Mouse (Mus musculus): Measurements from ENCODE around the gene Islr. TPM values are rescaled to one million over a fixed set of nuclear protein-coding genes. Genes with fewer than 3 reads are reported as not detected.

Islr gene
- polyA plus RNA-seq, 1 experiment: 21.9 TPM

DNA sequence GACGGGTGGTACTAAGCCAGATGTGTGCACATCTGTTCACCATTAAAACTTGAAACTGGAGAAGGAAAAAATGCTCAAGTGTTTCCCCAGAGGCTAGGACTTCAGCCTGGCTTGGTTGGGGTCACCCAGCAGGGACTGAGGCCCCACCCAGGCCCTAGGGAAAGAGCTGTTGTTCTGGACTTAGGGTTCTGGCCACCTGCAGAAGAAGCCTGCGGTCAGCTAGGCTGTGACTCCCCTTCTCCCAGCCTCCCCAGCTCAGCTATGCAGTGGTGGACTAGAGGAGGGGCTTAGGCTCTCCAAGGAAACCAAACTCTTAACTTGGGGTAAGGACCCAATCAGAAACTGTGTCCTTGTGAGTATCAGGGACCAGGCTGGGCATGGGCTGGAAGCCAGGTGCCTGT lies 68.2 kb downstream of the Islr start:
- Histone ChIP-seq H3K4me3 (ENCODE audit: extremely low read depth, insufficient read depth, insufficient read length) (no peak overlapping the region), H3K27me3 (ENCODE audit: control insufficient read depth, insufficient read depth, low read length) (peaks cover 3% of the 10 kb centered on the region), H3K27ac (ENCODE audit: insufficient read depth, low read length) (no peak overlapping the region), H3K36me3 (ENCODE audit: control insufficient read depth, insufficient read depth, low read length) (no peaks in the 10 kb centered on the region), H3K4me1 (ENCODE audit: control insufficient read depth, insufficient read depth, insufficient read length) (peaks cover 2% of the 10 kb centered on the region; the same call in 1 of the 2 replicates)
- no peak for DNase-seq (ENCODE audit: low read depth in 1 of 2, low spot score in 2 of 2)
- 42% methylated on average over 2 of the region's 2 CpGs for WGBS
- no peak for TF ChIP-seq POLR2A (IDR thresholded peaks at IDR 0.05; ENCODE audit: low read depth, low read length)
- no peak for TF ChIP-seq CTCF (IDR thresholded peaks at IDR 0.05; ENCODE audit: extremely low read depth, insufficient read depth, insufficient read length, insufficient replicate concordance)

DNA sequence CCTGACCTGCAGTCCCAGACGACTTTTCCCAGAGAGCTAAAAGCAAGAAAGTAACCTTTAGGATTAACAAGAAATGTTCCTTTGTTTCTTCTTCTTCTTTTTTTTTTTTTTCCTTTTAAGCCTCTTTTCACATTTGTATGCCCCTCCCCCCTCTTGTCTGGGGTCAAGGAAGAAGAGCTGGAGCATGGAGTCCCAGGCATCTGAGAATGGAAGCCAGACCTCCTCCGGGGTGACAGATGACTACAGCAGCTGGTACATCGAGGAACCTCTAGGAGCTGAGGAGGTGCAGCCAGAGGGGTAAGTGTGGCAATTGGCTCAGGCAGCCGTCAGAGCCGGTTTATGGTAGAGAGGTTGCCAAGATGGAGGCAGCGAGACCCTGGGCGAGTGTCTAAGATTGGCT lies 69.2 kb downstream of the Islr start:
- H3K36me3 ChIP-seq (ENCODE audit: control insufficient read depth, insufficient read depth, low read length): no peaks in the 10 kb centered on the region
- peaks cover 3% of the 10 kb centered on the region for H3K27me3 ChIP-seq (ENCODE audit: control insufficient read depth, insufficient read depth, low read length)
- H3K4me1 ChIP-seq (ENCODE audit: control insufficient read depth, insufficient read depth, insufficient read length): peaks cover 2% of the 10 kb centered on the region; the same call in 1 of the 2 replicates
- no peak for TF ChIP-seq CTCF (IDR thresholded peaks at IDR 0.05; ENCODE audit: extremely low read depth, insufficient read depth, insufficient read length, insufficient replicate concordance)
- no peak for TF ChIP-seq POLR2A (IDR thresholded peaks at IDR 0.05; ENCODE audit: low read depth, low read length)
- no peak for DNase-seq (ENCODE audit: low read depth in 1 of 2, low spot score in 2 of 2)
- no peak overlapping the region for H3K4me3 ChIP-seq (ENCODE audit: extremely low read depth, insufficient read depth, insufficient read length)
- 25% methylated on average over 7 of the region's 7 CpGs for WGBS
- H3K27ac ChIP-seq (ENCODE audit: insufficient read depth, low read length): no peak overlapping the region

- Histone ChIP-seq H3K36me3 (ENCODE audit: control insufficient read depth, insufficient read depth, low read length) (no peaks in the 10 kb centered on the region), H3K4me1 (ENCODE audit: control insufficient read depth, insufficient read depth, insufficient read length) (peaks cover 2% of the 10 kb centered on the region; the same call in 1 of the 2 replicates), H3K27ac (ENCODE audit: insufficient read depth, low read length) (no peak overlapping the region), H3K27me3 (ENCODE audit: control insufficient read depth, insufficient read depth, low read length) (peaks cover 3% of the 10 kb centered on the region), H3K4me3 (ENCODE audit: extremely low read depth, insufficient read depth, insufficient read length) (no peak overlapping the region)
- TF ChIP-seq POLR2A (IDR thresholded peaks at IDR 0.05; ENCODE audit: low read depth, low read length): no peak
- no peak for TF ChIP-seq CTCF (IDR thresholded peaks at IDR 0.05; ENCODE audit: extremely low read depth, insufficient read depth, insufficient read length, insufficient replicate concordance)
- WGBS: 13% methylated on average over 17 of the region's 17 CpGs
- DNase-seq (ENCODE audit: low read depth in 1 of 2, low spot score in 2 of 2): no peak
Measured at GRCm38 (mm10) chr9:58133893-58134884, 69.9 kb downstream of the Islr start.

DNA sequence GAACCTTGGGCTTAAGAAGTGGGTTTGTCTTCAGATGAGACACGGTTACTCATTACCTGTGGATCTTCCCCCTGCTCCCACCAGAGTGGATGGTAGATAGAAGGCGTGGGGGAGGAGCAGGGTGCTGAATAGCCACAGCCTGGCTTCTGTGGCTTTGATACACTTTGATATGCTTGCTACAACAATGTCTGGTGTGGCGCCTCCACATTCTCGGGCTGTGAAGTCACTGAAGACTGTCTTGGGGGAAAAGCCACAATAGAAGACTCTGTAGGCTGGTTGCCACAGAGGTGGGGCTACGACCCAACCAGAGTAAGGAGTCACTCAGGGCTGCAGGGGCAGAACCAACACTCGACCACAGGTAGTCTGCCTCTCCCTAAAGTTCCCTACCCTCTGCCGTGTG lies 72.4 kb downstream of the Islr start:
- 40% methylated on average over 7 of the region's 7 CpGs for WGBS
- DNase-seq (ENCODE audit: low read depth in 1 of 2, low spot score in 2 of 2): no peak
- Histone ChIP-seq H3K4me3 (ENCODE audit: extremely low read depth, insufficient read depth, insufficient read length) (no peak overlapping the region), H3K36me3 (ENCODE audit: control insufficient read depth, insufficient read depth, low read length) (no peaks in the 10 kb centered on the region), H3K4me1 (ENCODE audit: control insufficient read depth, insufficient read depth, insufficient read length) (peaks cover 2% of the 10 kb centered on the region; the same call in 1 of the 2 replicates), H3K27ac (ENCODE audit: insufficient read depth, low read length) (no peak overlapping the region), H3K27me3 (ENCODE audit: control insufficient read depth, insufficient read depth, low read length) (peaks cover 3% of the 10 kb centered on the region)
- TF ChIP-seq CTCF (IDR thresholded peaks at IDR 0.05; ENCODE audit: extremely low read depth, insufficient read depth, insufficient read length, insufficient replicate concordance) (no peak), POLR2A (IDR thresholded peaks at IDR 0.05; ENCODE audit: low read depth, low read length) (no peak)

DNA sequence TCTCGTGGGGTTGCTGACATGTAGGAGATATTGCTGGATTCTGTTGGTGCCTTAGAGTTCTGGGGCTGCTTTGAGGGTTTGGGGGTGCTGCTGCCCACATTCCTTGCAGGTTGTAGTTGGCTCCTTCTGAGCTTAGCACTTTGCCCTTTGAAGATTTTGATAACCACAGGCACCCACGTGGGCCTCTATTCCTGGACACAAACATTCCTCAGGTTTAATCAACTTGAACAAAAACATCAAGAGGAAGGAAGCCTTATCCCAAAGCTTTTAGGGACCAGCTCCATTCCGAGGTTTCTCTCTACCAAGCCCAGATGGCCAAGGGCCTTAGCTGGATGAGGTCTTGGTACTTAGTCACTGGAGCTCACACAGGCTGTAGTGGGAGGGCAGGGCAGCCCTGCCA lies 73.2 kb downstream of the Islr start:
- 45% methylated on average over 3 of the region's 3 CpGs for WGBS
- peaks cover 3% of the 10 kb centered on the region for H3K27me3 ChIP-seq (ENCODE audit: control insufficient read depth, insufficient read depth, low read length)
- TF ChIP-seq CTCF (IDR thresholded peaks at IDR 0.05; ENCODE audit: extremely low read depth, insufficient read depth, insufficient read length, insufficient replicate concordance) (no peak), POLR2A (IDR thresholded peaks at IDR 0.05; ENCODE audit: low read depth, low read length) (no peak)
- no peak overlapping the region for H3K27ac ChIP-seq (ENCODE audit: insufficient read depth, low read length)
- no peak for DNase-seq (ENCODE audit: low read depth in 1 of 2, low spot score in 2 of 2)
- no peaks in the 10 kb centered on the region for H3K36me3 ChIP-seq (ENCODE audit: control insufficient read depth, insufficient read depth, low read length)
- peaks cover 2% of the 10 kb centered on the region; the same call in 1 of the 2 replicates for H3K4me1 ChIP-seq (ENCODE audit: control insufficient read depth, insufficient read depth, insufficient read length)
- H3K4me3 ChIP-seq (ENCODE audit: extremely low read depth, insufficient read depth, insufficient read length): no peak overlapping the region

DNA sequence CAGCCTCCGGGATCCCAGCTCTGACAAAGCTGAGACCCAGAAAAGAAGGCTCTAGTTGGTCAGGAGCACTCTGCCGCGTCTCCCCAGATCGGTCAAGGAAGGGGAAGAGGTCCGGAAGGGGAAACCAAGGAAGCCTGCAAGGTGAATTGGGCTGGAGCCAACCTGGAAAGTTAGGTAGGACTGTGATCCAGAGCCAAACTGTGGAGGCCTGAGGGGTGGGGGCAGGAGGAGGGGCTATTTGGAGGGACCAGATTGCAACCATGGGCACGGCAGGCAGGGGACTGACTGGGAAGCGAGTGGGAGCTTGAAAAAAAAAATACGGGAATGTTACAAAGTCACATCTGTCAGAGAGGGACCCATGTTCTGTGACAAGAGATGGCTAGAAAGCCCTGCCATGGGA lies 74.6 kb downstream of the Islr start:
- Histone ChIP-seq H3K36me3 (ENCODE audit: control insufficient read depth, insufficient read depth, low read length) (no peaks in the 10 kb centered on the region), H3K27ac (ENCODE audit: insufficient read depth, low read length) (no peak overlapping the region), H3K4me3 (ENCODE audit: extremely low read depth, insufficient read depth, insufficient read length) (no peak overlapping the region), H3K27me3 (ENCODE audit: control insufficient read depth, insufficient read depth, low read length) (peaks cover 3% of the 10 kb centered on the region), H3K4me1 (ENCODE audit: control insufficient read depth, insufficient read depth, insufficient read length) (peaks cover 2% of the 10 kb centered on the region; the same call in 1 of the 2 replicates)
- no peak for TF ChIP-seq CTCF (IDR thresholded peaks at IDR 0.05; ENCODE audit: extremely low read depth, insufficient read depth, insufficient read length, insufficient replicate concordance)
- TF ChIP-seq POLR2A (IDR thresholded peaks at IDR 0.05; ENCODE audit: low read depth, low read length): no peak
- 45% methylated on average over 8 of the region's 8 CpGs for WGBS
- DNase-seq (ENCODE audit: low read depth in 1 of 2, low spot score in 2 of 2): no peak
